Mouse (Mus musculus): Measurements from ENCODE around the gene Snapin.

The Snapin gene

GRCm38 (mm10) chr3:90454931-90455330, 35.9 kb downstream of the Snapin start:
- no peak for DNase-seq (ENCODE audit: low read depth, low spot score)

- no peak for DNase-seq (ENCODE audit: low read depth, low spot score)
Observed at GRCm38 (mm10) chr3:90451396-90452095, 39.3 kb downstream of the Snapin start.

- no peak for DNase-seq (ENCODE audit: low read depth, low spot score)
Observed at GRCm38 (mm10) chr3:90450874-90451273, 40.0 kb downstream of the Snapin start.

GRCm38 (mm10) chr3:90448626-90449025, 42.2 kb downstream of the Snapin start:
- no peak for DNase-seq (ENCODE audit: low read depth, low spot score)

GRCm38 (mm10) chr3:90447123-90447494, 43.7 kb downstream of the Snapin start:
- peak; percentile 78 for DNase-seq (ENCODE audit: low read depth, low spot score)

GRCm38 (mm10) chr3:90446389-90447122, 44.3 kb downstream of the Snapin start:
- peak; percentile 94 for DNase-seq (ENCODE audit: low read depth, low spot score)

GRCm38 (mm10) chr3:90445417-90446200, 45.2 kb downstream of the Snapin start:
- DNase-seq (ENCODE audit: low read depth, low spot score) = peak; percentile 21

GRCm38 (mm10) chr3:90443977-90444376, 46.9 kb downstream of the Snapin start:
- no peak for DNase-seq (ENCODE audit: low read depth, low spot score)

- no peak for DNase-seq (ENCODE audit: low read depth, low spot score)
Observed at GRCm38 (mm10) chr3:90440756-90441155, 50.1 kb downstream of the Snapin start.

Measured in mesoderm, embryonic 11.5 days (tissue).